Mouse (Mus musculus) inflammation-experienced regulatory T-cells, adult 6 months (primary cell): ENCODE results near the gene Fn1. TPM values are rescaled to one million over a fixed set of nuclear protein-coding genes. Genes with fewer than 3 reads are reported as not detected.

Experiments
- ATAC-seq: one replicate; pipeline ENCODE4 v1.8.0; 2017
- polyA plus RNA-seq, 3 experiments: library from polyadenylated mRNA; unstranded; fragments of 100-300 nt; shearing (Covaris generic); gene quantifications; one replicate each; pipeline ENCODE4 v1.2.1; 2017

The Fn1 gene
- polyA plus RNA-seq, 3 experiments from 2014 or later, result 0.40 to 0.49 TPM; not detected in 1

- no peak for ATAC-seq
Measured at GRCm38 (mm10) chr1:71594268-71594667, 58.7 kb downstream of the Fn1 start.

- ATAC-seq, result no peak
Measured at GRCm38 (mm10) chr1:71593184-71593583, 59.8 kb downstream of the Fn1 start.

DNA sequence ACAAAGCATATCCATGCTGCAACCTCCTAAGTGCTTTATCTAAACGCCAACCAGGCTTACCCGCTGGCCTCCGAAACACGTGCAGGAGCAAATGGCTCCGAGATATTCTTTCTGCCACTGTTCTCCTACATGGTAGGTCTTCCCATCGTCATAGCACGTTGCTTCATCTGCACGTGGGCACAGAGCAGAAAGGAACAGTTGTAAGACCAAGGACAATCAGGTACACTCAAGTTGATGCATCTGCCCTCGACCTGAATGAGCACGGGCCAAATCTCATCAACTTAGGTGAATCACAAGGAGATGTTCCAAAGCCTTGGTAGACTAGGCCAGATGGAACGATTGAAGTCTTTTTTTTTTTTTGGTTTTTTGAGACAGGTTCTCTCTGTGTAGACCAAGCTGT is 63.0 kb downstream of the Fn1 start:
- ATAC-seq, result no peak

DNA sequence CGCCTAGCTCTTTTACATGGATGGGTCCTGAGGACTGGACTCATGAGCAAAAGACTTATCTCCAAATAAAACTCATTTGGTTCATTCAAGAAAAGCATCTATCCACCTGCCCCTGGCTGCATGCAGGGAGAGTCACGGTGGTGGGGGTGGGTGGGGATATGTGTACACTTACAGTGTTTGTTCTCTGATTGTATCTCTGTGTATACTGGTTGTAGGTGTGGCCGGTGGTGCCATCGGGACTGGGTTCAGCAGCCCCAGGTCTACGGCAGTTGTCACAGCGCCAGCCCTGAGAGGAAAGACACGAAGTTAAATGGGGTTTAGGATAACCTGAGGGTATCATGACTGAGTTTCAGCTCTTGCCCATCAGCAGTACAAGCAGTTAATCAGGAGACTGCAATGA is 66.3 kb downstream of the Fn1 start:
- ATAC-seq, result no peak

- no peak for ATAC-seq
Measured at GRCm38 (mm10) chr1:71583900-71584299, 69.1 kb downstream of the Fn1 start.

DNA sequence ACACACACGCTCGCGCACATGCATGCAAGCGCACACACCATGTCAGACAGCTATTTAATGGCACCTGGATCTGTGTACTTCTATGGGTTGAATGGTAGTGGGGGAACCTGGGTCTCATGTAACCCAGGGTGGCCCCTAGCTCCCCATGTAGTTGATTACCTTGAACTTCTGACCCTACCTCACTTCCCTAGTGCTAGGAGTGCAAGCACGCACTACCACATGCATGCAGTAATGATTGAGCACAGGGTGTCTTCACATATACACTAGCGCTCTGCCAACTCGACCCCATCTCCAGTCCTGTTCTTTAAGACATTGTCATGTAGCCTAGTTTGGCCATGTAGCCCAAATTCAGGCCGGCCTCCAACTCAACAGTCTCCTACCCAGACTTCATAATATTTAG is 69.7 kb downstream of the Fn1 start:
- ATAC-seq, result no peak

DNA sequence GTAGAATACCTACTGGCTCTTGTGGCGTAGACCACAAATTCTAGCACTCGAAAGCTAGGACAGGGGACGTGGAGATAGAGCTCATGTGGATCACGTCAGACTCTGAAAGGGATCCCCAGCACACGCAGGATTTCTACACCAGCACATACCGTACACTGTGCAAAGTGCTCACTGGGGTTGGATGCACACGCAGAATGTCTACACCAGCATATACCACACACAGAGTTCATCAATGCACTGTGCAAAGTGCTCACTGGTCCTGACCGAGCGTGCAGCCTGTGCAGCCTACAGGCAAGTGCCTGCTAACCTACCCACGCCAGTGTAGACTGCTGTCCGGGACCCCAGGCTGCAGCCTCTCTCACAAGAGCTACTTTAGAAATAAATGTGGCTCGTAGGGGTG is 72.6 kb downstream of the Fn1 start:
- no peak for ATAC-seq

GRCm38 (mm10) chr1:71579526-71579925 is 73.5 kb downstream of the Fn1 start:
- no peak for ATAC-seq

DNA sequence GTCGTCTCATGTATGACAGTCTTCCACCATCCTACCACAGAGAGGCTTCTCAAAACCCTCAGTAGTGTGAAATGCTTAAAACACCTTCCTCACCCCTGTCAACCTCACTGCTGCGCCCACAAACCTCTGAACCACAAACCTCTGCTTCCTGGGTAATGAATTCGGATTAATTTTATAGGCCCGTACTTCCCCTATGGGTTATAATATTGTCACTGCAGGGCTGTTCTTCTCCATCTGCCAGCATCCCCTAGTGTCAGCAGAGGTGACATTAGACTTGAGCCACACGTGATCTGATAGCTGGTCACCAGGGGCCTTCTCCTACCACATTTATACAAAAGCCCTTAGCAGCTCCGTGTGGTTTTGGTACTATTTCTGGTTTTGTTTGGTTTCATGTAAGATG is 76.2 kb downstream of the Fn1 start:
- no peak for ATAC-seq

DNA sequence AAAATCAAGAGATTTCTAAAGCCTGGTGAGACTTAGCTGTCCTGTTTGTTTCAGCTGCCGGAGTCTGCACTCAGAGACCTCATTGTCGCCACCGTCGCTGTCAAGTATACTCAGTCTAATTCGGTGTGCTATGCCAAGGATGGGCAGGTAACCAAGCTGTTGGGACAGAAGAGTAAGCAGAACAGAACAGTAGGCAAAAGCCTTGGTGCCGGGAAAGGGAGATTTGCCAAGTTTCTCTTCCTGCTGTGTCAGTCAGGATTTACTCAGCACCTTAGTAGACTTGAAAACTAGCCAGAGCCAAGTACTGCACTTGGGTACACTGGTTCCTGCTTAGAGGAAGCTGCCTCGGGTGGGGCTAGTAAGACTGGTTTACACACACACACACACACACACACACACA is 77.0 kb downstream of the Fn1 start:
- ATAC-seq, result no peak

DNA sequence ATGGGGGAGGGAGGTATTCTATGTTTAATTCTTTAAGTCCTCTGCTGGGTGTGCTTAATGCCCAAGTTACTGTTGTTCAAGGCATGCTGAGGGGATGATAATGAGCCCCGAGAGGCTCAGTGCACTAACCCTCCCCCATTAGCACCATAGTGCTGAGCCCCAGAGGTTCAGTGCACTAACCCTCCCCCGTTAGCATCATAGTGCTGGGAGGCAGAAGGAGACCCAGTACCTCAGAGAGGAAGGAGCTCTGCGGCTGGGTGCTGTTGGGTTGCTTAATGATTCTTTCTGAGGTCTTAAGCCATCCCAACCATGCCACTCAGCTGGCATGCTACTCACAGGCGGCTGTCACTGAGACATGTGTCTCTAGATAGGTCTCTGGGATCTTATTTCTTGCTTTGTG is 82.9 kb downstream of the Fn1 start:
- no peak for ATAC-seq

GRCm38 (mm10) chr1:71567884-71568605 is 85.0 kb downstream of the Fn1 start:
- ATAC-seq, result no peak

GRCm38 (mm10) chr1:71564291-71564690 is 88.7 kb downstream of the Fn1 start:
- no peak for ATAC-seq

- no peak for ATAC-seq
Measured at GRCm38 (mm10) chr1:71560626-71561025, 92.4 kb downstream of the Fn1 start.

DNA sequence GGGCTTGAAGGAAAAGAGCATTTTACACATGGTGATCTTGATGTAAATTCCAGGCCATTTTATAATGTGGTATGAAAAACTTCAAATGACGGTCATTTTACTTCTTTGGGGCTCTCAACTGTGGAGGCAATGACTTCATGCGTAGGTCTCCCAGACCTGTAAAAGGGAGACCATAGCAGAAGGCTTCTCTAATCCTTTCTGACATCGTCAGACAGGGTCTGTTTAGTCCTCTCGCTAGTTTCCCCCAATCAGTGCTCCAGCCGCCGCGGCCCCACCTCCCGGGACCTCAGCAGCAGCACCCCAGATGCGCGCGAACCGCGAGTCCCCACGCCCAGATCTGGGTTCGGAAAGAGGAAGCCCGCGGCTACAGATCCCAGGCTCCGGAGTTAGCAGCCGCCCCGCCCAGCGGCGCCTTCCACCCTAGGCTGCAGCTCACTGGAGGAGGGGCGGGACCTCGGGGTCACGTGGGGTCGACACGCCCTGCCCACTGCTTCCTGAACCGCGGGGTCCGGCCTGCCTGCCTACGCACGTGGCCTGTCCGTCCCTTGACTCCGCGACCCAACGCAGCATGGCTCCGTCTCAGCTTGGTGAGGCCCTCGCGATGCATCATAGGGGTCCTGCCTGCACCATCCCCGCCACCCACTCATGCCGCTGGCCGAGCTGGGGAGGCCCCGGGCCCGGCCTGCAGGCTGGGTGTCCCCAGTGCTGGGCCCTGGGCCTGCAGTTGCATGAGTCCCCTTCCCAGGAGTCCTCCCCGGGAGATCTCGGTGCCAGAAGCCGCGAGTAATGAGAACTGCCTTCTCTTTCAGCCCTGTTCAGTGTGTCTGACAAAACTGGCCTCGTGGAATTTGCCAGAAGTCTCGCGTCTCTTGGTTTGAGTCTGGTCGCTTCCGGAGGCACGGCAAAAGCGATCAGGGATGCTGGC is 96.0 kb downstream of the Fn1 start, which contains the start of gene Atic:
Gene Atic (plus strand): TSS at position 463 of the 925 bp plus-strand sequence.
- ATAC-seq, result peak; percentile 96

DNA sequence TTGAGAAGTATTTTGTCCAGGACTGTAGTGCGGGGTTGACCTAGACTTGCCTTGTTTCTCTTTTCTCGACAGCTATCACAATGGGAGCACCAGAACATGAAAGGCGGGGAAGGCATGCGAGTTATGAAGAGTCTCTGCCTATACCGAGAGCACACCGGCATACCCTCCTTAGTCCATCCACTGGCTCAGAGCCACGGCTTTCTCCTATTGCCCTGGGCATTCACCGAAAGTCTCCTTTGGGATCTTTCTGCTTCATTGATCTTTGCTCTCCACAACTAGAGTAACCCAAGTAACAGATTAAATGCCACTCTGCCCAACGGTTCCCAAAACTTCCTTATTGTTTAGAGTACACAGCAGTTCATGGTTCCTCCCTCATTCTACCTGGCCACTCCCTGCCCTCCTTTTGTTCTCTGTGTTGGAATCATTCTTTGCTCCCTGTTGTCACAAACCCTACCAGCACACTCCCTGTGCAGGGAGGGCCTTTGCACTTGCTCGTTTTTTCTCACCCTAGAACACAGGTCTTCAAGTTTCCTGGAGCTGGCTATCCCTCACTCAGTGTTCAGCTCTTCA is 102.3 kb downstream of the Fn1 start:
- ATAC-seq, result no peak

DNA sequence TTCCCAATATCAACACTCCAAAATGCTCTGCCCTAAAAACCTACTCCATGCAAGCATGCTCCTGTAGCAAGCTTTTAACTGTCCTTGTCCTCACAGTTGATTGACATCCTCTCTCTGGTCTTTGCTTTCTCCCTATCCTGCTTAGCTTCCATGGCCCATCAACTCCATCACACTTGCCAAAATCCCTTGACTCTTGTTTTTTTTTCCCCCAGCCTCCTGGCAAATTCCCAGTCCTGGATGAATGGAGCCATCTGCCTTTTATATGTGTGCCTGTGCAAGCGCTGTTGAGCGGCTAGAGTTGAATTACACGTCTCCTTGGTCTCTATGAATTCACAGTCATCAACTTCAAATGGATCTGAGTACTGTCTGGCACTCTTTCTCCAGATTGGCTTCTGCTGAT is 112.6 kb downstream of the Fn1 start:
- no peak for ATAC-seq

GRCm38 (mm10) chr1:71539641-71540040 is 113.4 kb downstream of the Fn1 start:
- ATAC-seq, result no peak

Other genes with a start within 250 kb of the Fn1 start
- gene Abca12, start 238.3 kb downstream of the Fn1 start, polyA plus RNA-seq, result not detected
- gene Atic, start 96.0 kb downstream of the Fn1 start, polyA plus RNA-seq, result 10 to 100 TPM; 39.5 to 75.7 (median 60.7) TPM